ENCODE assay signal across 25 mouse cellular contexts in the genomic region with DNA sequence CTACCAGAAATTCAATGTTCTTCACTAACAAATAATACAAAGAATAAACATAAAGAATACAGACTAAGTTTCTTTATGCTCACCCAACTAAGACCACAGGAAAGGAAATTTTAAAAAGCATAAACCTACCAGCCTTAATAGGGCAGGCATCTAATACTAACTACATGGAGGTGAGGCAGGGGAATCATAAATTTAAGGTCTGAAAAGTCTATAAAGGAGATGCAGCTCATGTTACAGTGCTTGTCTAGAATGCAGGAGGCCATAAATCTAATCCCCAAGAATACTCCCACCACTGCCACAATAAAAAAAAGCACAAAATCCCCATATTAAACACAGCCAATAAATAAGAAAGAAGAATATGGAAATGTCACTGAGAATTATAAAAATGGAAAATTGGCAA.
"Had no signal": no experiment of that assay in that cellular context is flagged by ENCODE, and none has a peak within 500 bp of the region (broad histone marks: within the 10 kb centered on the region; RNA-seq: fewer than 3 reads in every experiment).

No protein-coding gene starts in this region.

- ATAC-seq: hindbrain, postnatal 0 days; intestine, embryonic 16.5 days; liver, postnatal 0 days had no signal

- H3K9ac ChIP-seq: heart, embryonic 13.5 days; heart, embryonic 15.5 days; hindbrain, embryonic 13.5 days; hindbrain, embryonic 15.5 days; limb, embryonic 12.5 days; liver, embryonic 13.5 days; liver, embryonic 15.5 days; liver, postnatal 0 days had no signal

- H3K9me3 ChIP-seq: heart, embryonic 13.5 days; heart, embryonic 15.5 days; hindbrain, embryonic 13.5 days; hindbrain, embryonic 15.5 days; limb, embryonic 12.5 days; liver, embryonic 13.5 days; liver, embryonic 15.5 days had no signal

- DNase-seq: gastrocnemius, postnatal 14 days; gastrocnemius, postnatal 36 days; heart, adult 11 months; heart, adult 2 months; heart, postnatal 14 days; heart, postnatal 36 days; kidney, adult 18-20 months; kidney, adult 8-10 months; kidney, postnatal 10 days; kidney, postnatal 36 days; liver; liver, embryonic 13.5 days; liver, postnatal 0 days had no signal

- H3K4me2 ChIP-seq: heart, embryonic 11.5 days; heart, embryonic 13.5 days; heart, embryonic 15.5 days; hindbrain, embryonic 13.5 days; hindbrain, embryonic 15.5 days; limb, embryonic 12.5 days; liver, embryonic 11.5 days; liver, embryonic 13.5 days; liver, embryonic 15.5 days had no signal

- H3K27ac ChIP-seq: heart, adult 2 months; heart, embryonic 13.5 days; heart, embryonic 15.5 days; hindbrain, embryonic 13.5 days; hindbrain, embryonic 15.5 days; hindbrain, postnatal 0 days; layer of hippocampus, adult 2 months; left cerebral cortex, adult 2 months; limb, embryonic 12.5 days; liver, embryonic 13.5 days; liver, embryonic 15.5 days had no signal

- H3K27me3 ChIP-seq: heart, embryonic 13.5 days; heart, embryonic 15.5 days; hindbrain, embryonic 13.5 days; hindbrain, embryonic 15.5 days; limb, embryonic 12.5 days; liver, embryonic 13.5 days; liver, embryonic 15.5 days had no signal

- H3K4me3 ChIP-seq: heart, adult 2 months; heart, embryonic 13.5 days; heart, embryonic 15.5 days; hindbrain, embryonic 13.5 days; hindbrain, embryonic 15.5 days; layer of hippocampus, adult 2 months; left cerebral cortex, adult 2 months; limb, embryonic 12.5 days; liver, embryonic 13.5 days; liver, embryonic 15.5 days had no signal
